Mouse (Mus musculus) cerebellum, adult 11 months (tissue): ENCODE measurements around the gene Mrtfb.

ENCODE experiments used
- DNase-seq: peaks from one replicate; pipeline ENCODE4 v3.0.0; 2022

Gene Mrtfb

GRCm38 (mm10) chr16:13255855-13256635 is at the start of gene Mrtfb:
Mrtfb (plus strand) TSS chr16:13256481.
- DNase-seq: peak; percentile 89

DNA sequence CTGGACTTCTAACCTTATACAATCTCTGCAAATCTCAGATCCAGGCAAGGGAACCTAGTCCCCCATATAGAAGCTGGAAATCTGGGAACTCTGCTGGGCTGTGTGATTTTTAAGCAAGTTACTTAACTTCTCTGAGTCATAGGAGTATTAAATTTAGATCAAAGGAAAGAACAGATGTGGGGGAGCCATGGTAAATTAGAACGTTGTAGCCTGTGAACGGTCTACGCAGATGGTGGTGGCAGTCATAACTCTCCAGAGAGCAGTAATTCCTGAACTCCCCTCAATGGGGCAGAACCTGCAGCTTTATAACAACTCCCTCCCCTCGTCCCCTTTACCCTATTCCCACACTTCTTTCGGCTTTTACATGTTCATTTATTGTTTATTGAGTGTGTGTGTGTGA is 48.6 kb upstream of the Mrtfb start:
- DNase-seq: no peak

GRCm38 (mm10) chr16:13208087-13208486 is 48.2 kb upstream of the Mrtfb start:
- no peak for DNase-seq

GRCm38 (mm10) chr16:13212781-13213180 is 43.5 kb upstream of the Mrtfb start:
- no peak for DNase-seq

DNA sequence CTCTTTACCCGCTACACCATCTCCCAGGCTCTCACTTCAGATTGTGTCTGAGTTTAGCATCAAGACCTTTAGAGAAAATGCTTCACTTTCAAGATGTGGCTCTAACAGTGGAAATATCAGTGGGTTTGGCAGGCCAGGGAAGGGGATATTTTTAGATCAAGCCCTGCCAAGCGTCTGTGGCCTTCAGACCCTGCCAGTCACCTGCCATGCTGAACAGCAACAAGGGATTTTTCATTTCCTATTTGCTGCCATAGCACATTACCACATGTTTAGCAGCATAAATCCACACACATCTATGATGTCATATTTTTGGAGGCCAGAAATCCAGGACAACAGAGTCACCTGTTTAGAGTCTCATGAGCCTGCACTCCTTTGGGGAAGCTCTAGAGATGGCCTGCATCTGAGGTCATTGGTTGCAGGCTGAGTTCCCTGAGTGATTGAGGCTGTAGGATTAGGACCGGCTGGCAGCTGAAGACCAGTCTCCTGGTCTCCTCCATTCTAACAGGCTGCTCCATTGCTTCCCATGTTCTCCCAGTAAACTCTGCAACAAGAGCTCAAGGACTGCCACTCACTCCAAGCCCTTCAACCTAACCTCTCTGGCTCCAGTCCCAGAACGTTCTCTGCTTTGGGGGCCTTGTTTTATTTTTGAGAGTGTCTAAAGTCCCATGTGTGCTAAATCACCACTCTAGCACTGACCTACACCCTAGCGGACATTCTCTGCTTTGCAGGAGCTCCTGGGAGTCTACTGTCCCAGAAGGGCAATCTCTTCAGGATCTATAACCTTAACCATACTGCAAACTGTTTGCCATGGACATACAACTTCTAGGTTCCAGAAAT is 39.9 kb upstream of the Mrtfb start:
- DNase-seq: no peak

DNA sequence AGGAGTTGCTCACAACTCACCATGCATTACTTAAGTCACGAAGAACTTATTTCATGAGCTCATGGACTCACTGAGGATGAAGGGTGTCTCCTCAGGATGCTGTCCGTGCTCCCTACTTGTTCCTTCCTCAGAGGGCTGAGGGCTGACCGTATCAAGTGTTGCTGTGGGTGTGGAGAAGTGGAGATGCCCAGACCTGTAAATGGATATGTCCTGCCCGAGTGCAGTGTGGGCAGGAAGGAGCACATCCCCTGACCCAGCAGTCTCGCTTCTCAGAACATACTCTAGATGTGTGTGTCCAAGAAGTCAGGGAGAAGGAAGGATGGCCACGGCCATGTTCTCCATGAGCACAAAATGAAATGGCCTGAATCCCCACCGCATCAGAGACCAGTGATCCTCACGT is 38.3 kb upstream of the Mrtfb start:
- no peak for DNase-seq

DNA sequence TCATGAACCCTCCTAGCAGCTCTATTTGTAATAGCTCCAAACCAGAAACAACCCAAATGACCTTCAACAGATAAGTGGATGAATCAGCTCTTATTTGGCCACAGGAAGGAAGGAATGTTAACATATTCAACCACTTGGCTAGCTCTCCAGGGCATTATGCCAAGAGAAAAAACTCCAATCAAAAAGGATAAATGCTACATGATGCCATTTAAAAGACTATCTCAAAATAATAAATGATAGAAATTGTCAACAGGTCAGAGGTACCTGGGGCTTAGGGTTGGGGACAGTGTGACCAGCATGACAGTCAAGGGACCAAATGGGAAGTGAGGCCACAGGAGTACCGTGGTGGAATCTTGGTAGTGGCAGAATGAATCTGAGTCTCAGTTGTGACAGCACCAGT is 34.8 kb upstream of the Mrtfb start:
- DNase-seq: no peak

DNA sequence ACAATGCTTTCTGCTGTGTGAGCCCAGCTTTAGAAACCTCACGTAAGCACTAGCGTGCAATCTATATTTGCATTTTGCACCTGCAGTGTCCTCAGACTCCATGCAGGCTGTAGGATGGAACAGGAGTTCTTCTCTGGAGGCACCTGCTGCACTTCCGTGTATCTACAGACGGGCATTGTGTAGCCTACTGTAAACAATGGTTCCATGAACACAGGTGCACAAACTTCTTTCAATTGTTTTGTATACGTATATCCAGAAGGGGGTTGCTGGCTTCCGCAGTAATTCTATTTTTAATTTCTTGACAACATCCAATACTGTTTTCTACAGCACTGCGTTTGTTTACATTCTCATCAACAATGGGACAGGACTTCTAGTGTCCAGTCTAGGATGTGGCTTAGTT is 24.2 kb upstream of the Mrtfb start:
- no peak for DNase-seq

DNA sequence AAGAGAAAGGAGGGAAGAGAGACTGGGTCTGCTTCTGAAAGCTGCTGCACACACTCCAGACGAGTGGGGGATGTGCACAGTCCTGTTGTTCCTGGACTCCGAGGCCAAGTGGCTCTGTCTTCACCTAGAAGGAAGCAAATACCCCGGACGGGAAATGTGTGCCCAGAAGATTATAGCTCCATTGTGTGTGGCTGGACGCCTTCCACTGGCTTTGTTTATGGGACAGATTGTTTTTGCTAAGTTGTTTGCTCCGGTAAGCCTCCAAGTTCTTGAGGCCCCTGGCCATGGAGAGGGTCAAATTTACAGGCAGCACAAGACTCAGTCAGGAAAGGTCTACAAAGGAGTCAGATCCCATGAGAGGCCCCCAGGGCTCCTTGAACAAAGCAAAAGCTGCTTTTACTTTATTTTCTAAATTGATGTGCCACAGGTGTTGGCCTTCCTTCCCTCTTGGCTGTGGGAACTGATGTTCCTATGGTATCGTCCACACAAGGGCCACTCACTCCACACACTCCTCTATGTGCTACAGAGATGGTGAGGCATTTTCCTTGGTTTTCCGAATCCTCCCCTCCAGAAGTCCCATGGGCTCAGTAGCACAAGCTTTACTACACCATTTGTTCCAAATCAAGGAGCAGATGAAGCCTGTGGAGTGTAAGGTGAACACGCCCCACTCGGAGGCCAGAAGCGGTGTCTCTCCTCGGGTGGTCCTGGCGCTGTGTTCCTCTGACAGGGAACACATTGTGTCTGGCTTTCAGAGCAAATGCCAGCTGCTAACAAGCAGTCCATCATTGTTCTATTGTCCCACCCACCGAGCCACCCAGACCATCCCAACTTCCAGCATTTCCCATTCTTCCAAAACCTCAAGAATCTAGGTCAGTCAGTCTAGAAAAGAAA is 23.1 kb upstream of the Mrtfb start:
- no peak for DNase-seq

GRCm38 (mm10) chr16:13239039-13239438 is 17.2 kb upstream of the Mrtfb start:
- DNase-seq: no peak

DNA sequence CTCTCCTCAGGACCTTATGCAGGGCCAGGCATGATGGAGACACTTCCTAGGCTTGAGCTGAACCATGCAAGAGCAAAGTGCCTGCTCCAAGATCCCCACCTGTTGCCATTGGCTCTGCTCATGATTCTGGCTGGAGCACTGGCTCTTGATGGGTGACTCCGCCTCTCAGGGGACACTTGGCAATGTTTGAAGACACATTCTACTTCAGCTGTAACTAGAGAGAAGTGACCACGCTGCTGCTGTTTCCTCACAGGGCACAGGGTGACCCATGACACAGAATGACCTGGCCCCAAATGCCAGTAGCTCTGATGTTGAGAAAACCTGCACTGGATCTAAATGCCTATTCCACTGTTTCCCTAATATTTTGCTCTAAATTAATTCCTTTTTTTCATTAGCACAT is 16.7 kb upstream of the Mrtfb start:
- no peak for DNase-seq

GRCm38 (mm10) chr16:13240326-13240725 is 16.0 kb upstream of the Mrtfb start:
- no peak for DNase-seq

DNA sequence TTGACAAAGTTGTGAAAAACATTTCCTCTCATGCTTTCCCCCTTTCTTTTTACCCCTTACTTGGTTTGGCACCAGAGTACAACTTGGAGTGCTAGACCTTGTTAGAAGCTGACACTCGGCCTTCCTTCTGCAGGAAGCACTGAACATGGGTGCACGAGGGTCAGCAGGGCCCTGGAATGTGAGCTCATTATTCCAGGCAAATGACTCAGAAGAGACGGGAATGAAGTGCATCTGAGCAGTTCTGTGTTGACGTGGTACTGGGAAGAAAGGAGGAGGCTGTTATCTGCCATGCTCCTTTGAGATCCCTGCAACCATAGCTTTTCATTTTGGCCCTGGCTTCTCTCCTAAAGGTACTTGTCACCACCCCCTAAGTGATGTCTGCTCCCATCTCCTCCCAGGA is 10.6 kb upstream of the Mrtfb start:
- DNase-seq: no peak

DNA sequence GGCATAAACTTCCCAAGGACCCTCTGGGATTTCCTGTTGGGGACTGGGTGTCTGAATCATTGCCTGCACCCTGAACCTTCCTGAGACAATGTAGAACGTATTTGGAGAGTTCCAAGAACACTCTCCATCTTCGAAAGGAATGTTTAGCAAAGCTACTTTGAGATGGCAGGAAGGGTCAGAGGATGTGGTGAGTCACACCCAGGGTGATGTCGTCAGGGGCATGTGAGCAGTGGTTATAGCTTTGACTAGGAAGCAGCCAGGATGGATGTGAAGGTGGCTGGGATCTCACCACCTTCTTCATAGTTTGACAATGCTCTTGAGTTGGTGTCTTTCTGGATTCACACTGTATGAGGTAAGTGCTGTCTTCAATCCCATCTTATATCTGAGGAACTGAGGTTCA is 9.4 kb upstream of the Mrtfb start:
- no peak for DNase-seq

- no peak for DNase-seq
These were observed 6.2 kb upstream of the Mrtfb start for GRCm38 (mm10) chr16:13250061-13250460.

DNA sequence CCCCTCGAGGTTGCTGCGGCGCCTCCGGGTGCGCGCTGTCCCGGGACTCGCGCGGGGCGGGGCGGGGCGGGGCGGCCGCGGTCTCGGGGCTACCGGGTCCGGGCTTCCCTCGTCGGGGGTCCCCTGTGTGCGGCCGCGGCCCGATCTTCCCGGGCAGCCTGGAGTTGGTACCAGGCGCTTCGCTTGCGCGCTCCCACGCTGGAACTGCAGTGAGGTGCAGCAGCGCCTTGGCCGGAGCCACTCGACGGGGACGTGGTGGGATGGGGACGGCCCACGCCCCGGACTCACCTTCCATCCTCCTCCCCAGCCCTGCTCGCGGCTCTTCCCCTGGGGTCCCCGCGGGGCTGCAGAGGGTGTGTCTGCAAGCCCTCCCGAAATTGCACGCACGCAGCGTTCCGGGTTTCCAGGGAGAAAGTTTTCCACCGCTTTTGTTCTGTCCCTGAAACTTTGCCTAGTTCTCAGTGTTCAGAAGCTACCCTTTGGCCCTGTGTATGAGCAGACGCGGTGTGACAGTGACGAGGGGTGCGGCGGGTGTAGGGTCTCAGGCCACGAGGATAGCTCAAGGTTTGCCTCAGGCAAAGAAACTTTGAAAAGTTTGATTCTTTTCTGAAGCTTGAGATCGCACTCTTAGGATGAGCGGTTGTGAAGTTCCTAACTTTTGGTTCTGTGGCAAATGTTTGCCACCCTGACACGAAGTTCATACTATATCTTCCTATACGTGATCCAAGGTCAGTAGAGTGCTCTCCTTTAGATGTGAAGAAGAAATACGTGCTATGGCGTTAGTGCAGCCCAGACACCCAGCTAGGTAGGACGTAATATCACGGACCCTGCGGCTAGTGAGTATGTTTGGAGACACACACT is 616 bp downstream of the Mrtfb start:
- no peak for DNase-seq

DNA sequence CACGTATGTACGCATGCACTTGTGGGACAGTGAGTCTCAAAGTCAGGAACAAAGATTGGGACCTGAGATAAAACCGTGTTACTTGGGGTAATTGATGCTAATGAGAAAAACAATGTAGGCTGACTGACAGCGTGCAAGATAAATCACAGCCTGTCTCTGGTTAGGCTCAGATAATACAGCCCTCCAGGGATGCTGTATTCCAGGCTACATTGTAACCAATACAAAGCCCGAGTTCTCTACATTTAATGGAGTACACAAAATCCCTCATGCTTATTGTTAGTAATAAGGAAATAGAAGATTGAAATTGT is 1.2 kb downstream of the Mrtfb start:
- DNase-seq: no peak

DNA sequence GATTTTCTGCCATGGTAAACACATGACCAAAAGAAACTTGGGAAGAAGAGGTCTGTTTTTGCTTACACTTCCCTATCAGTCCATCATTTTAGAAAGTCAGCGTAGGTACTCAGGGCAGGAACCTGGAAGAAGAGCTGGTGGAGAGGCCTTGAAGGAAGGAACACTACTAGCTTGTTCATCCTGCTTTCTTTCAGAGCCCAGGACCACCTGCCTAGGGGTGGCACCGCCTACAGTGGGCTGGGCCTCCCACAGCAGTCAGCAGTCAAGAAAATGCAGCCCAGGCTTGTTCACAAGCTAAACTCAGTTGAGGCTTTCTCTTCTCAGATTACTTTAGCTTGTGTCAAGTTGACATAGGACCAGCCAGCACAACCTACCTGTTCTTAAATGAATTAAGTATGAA is 2.7 kb downstream of the Mrtfb start:
- no peak for DNase-seq

- no peak for DNase-seq
These were observed 10.0 kb downstream of the Mrtfb start for GRCm38 (mm10) chr16:13266312-13266711.

DNA sequence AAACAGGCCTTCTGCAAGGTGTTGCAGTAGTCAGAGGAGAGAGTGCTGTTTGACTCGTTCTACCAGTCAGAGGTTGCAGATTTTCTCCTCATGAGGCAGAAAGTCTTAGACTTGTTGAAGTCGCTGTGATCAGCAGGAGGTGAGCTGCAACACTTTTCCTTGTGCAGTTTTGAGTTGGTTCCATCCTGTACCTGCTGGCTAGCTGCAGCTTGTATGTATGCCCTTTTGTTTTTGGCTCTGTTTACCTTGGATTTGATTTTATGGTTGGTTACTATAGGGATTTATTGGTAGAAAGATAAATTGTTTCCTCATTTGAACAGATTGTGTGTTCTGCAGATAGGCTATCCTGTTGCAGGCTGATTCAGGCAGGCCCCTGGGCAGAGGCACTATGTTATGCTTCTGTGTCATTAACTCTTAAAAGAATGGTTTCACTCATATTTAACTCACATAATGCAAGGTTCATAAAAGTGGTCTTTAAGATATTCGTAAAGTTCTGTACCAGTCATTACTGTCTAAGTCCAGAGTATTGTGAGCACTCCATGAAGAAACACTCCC is 11.1 kb downstream of the Mrtfb start:
- DNase-seq: no peak

GRCm38 (mm10) chr16:13269426-13269825 is 13.1 kb downstream of the Mrtfb start:
- DNase-seq: no peak

DNA sequence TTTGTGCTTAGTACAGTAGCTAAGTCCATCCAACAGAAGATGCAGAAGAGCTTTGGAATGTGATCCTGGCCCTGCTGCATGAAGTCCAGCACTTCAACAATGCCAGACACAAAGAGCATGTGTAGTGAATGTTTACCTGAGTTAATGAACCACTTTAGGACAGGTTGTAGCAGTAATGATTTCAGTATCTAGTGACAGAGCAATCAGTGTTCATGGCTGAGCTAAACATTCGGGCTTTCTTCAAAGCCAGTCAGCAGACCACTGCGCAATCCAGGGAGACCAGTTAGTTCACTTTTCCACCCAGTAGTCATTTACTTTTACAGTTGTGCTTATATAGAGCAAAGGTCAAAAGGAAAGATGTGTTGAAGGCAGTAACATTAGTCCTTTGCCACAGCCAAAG is 20.0 kb downstream of the Mrtfb start:
- DNase-seq: no peak
